Mouse (Mus musculus) kidney, adult 2 months (tissue): Measurements from ENCODE around the gene Alox5.

Experiments used
- CTCF ChIP-seq: fragments of 200-500 bp; conservative IDR thresholded peaks from 2 replicates; pipeline ENCODE4 v1.5.1; 2011; ENCODE audit warnings: low read depth, mild to moderate bottlenecking, control low read depth, low read length, moderate library complexity, mixed read lengths; ENCODE audit not compliant: insufficient read depth, insufficient read length
- POLR2A ChIP-seq: fragments of 200-500 bp; IDR thresholded peaks from one replicate; pipeline ENCODE4 v1.6.1; 2011; ENCODE audit warnings: low read depth, low read length, control low read depth

- TF ChIP-seq CTCF, result no peak
- TF ChIP-seq POLR2A, result no peak
Observed at GRCm38 (mm10) chr6:116438864-116439263, 22.1 kb downstream of the Alox5 start.
